Mouse (Mus musculus) urinary bladder, postnatal 14 days (tissue): ENCODE measurements around the gene Abca1.

Source experiments
- DNase-seq: peaks from one replicate; pipeline ENCODE4 v3.0.0; 2021; ENCODE audit warnings: low spot score

Abca1 gene

GRCm38 (mm10) chr4:53121516-53122227 is 38.0 kb downstream of the Abca1 start:
- peak; percentile 40 for DNase-seq

GRCm38 (mm10) chr4:53121084-53121483 is 38.6 kb downstream of the Abca1 start:
- no peak for DNase-seq

GRCm38 (mm10) chr4:53120038-53120685 is 39.5 kb downstream of the Abca1 start:
- no peak for DNase-seq

GRCm38 (mm10) chr4:53118643-53119042 is 41.1 kb downstream of the Abca1 start:
- DNase-seq = no peak

- no peak for DNase-seq
Observed at GRCm38 (mm10) chr4:53117610-53118009, 42.1 kb downstream of the Abca1 start.

- DNase-seq = no peak
Observed at GRCm38 (mm10) chr4:53117076-53117475, 42.6 kb downstream of the Abca1 start.

GRCm38 (mm10) chr4:53115866-53116265 is 43.8 kb downstream of the Abca1 start:
- peak; percentile 41 for DNase-seq

GRCm38 (mm10) chr4:53115410-53115809 is 44.3 kb downstream of the Abca1 start:
- DNase-seq = peak; percentile 43

- DNase-seq = no peak
Observed at GRCm38 (mm10) chr4:53111919-53112355, 47.8 kb downstream of the Abca1 start.

- no peak for DNase-seq
Observed at GRCm38 (mm10) chr4:53110356-53110755, 49.3 kb downstream of the Abca1 start.

- DNase-seq = no peak
Observed at GRCm38 (mm10) chr4:53109381-53109928, 50.2 kb downstream of the Abca1 start.

- DNase-seq = peak; percentile 37
Observed at GRCm38 (mm10) chr4:53108194-53108593, 51.5 kb downstream of the Abca1 start.

GRCm38 (mm10) chr4:53106732-53107131 is 53.0 kb downstream of the Abca1 start:
- DNase-seq = no peak

- DNase-seq = no peak
Observed at GRCm38 (mm10) chr4:53106071-53106470, 53.6 kb downstream of the Abca1 start.

GRCm38 (mm10) chr4:53104634-53105033 is 55.1 kb downstream of the Abca1 start:
- DNase-seq = no peak

GRCm38 (mm10) chr4:53102529-53102928 is 57.2 kb downstream of the Abca1 start:
- no peak for DNase-seq

GRCm38 (mm10) chr4:53101306-53101705 is 58.4 kb downstream of the Abca1 start:
- DNase-seq = no peak

- DNase-seq = no peak
Observed at GRCm38 (mm10) chr4:53100492-53100891, 59.2 kb downstream of the Abca1 start.

GRCm38 (mm10) chr4:53094850-53095249 is 64.8 kb downstream of the Abca1 start:
- DNase-seq = no peak

- no peak for DNase-seq
Observed at GRCm38 (mm10) chr4:53094331-53094730, 65.4 kb downstream of the Abca1 start.

- DNase-seq = no peak
Observed at GRCm38 (mm10) chr4:53093615-53094014, 66.1 kb downstream of the Abca1 start.

- DNase-seq = no peak
Observed at GRCm38 (mm10) chr4:53089641-53090040, 70.1 kb downstream of the Abca1 start.

- no peak for DNase-seq
Observed at GRCm38 (mm10) chr4:53088999-53089398, 70.7 kb downstream of the Abca1 start.
